Mouse (Mus musculus) heart, embryonic 11.5 days (tissue): ENCODE results near the gene Gck. TPM values are rescaled to one million over a fixed set of nuclear protein-coding genes. Genes with fewer than 3 reads are reported as not detected.
"Not testable (repeated sequence)": the region's sequence is repeated elsewhere in the genome, so short reads cannot be mapped to it uniquely, and the experiment has no call there.

Source experiments
- ATAC-seq: fragments of 200-750 bp; cut with Nextera tagmentation; replicated peaks from 2 replicates; pipeline ENCODE4 v1.8.0; 2017; ENCODE audit warnings: moderate library complexity; ENCODE audit not compliant: insufficient number of reproducible peaks, low FRiP score, low TSS enrichment
- H3K27ac ChIP-seq: fragments of 300-500 bp; sonication (generic); 2 replicates; pipeline ENCODE4 v1.5.1; 2014; ENCODE audit warnings: mild to moderate bottlenecking, low read depth, low read length
- H3K27me3 ChIP-seq: fragments of 300-500 bp; sonication (generic); 2 replicates; pipeline ENCODE4 v1.6.1; 2014; ENCODE audit warnings: mild to moderate bottlenecking, low read length, mixed read lengths; ENCODE audit not compliant: control insufficient read depth, insufficient read depth
- H3K36me3 ChIP-seq: fragments of 300-500 bp; sonication (generic); 2 replicates; pipeline ENCODE4 v1.6.1; 2014; ENCODE audit warnings: mild to moderate bottlenecking, low read length, moderate library complexity, mixed read lengths; ENCODE audit not compliant: control insufficient read depth, insufficient read depth
- H3K4me1 ChIP-seq: fragments of 300-500 bp; sonication (generic); 2 replicates; pipeline ENCODE4 v1.6.1; 2014; ENCODE audit warnings: low read length; ENCODE audit not compliant: control insufficient read depth, insufficient read depth
- H3K4me2 ChIP-seq: fragments of 300-500 bp; sonication (generic); 2 replicates; pipeline ENCODE4 v1.6.1; 2014; ENCODE audit warnings: mild to moderate bottlenecking, moderate library complexity
- H3K4me3 ChIP-seq: fragments of 300-500 bp; sonication (generic); 2 replicates; pipeline ENCODE4 v1.5.1; 2014; ENCODE audit warnings: low read depth, low read length
- H3K9ac ChIP-seq: fragments of 300-500 bp; sonication (generic); 2 replicates; pipeline ENCODE4 v1.6.1; 2014; ENCODE audit warnings: mild to moderate bottlenecking, low read depth, low read length, moderate library complexity
- H3K9me3 ChIP-seq: fragments of 300-500 bp; sonication (generic); replicated peaks from 2 replicates; pipeline ENCODE4 v1.6.1; 2016; ENCODE audit warnings: low read length; ENCODE audit not compliant: control insufficient read depth
- WGBS: fragments of 180-500 bp; shearing (Covaris S2); extraction: QIAGEN DNeasy Blood & Tissue Kit; methylation state at CpG from one replicate; pipeline ENCODE4 v1.1.7; 2014; ENCODE audit not compliant: insufficient replicate concordance; 5-methylcytosine and 5-hydroxymethylcytosine counted together
- polyA plus RNA-seq: library from polyadenylated mRNA; unstranded; fragments of >200 nt; fragmentation: Nextera tagmentation; extraction: Ambion mirVana; gene quantifications from 2 replicates; pipeline ENCODE4 v1.2.1, GENCODE M21; 2014

The Gck gene
- polyA plus RNA-seq, 1 experiment from 2014 or later = 2.6 TPM

GRCm38 (mm10) chr11:5953130-5953765 lies 3.4 kb upstream of the Gck start:
- no peaks in the 10 kb centered on the region for H3K27me3 ChIP-seq
- H3K36me3 ChIP-seq = no peaks in the 10 kb centered on the region; the same call in 1 of the 2 replicates
- H3K27ac ChIP-seq = 0 out of 2 replicates have a peak overlapping the region, but pooled peaks have one; percentile 7
- H3K9me3 ChIP-seq = no peaks in the 10 kb centered on the region
- H3K4me3 ChIP-seq = no peak overlapping the region
- WGBS = 28% methylated on average over 8 of the region's 8 CpGs
- ATAC-seq = no peak
- H3K4me1 ChIP-seq = peaks cover 28% of the 10 kb centered on the region; the same call in 1 of the 2 replicates
- no peak overlapping the region for H3K9ac ChIP-seq
- H3K4me2 ChIP-seq = no peak overlapping the region

GRCm38 (mm10) chr11:5952501-5952900 lies 2.6 kb upstream of the Gck start:
- Histone ChIP-seq H3K4me2 (no peak overlapping the region), H3K9ac (0 out of 2 replicates have a peak overlapping the region, but pooled peaks have one; percentile 10), H3K27me3 (no peaks in the 10 kb centered on the region), H3K4me1 (peaks cover 27% of the 10 kb centered on the region), H3K36me3 (no peaks in the 10 kb centered on the region; the same call in 1 of the 2 replicates), H3K4me3 (no peak overlapping the region), H3K27ac (peak overlapping the region; percentile 7; the same call in 1 of the 2 replicates), H3K9me3 (no peaks in the 10 kb centered on the region)
- no peak for ATAC-seq
- 22% methylated on average over 5 of the region's 5 CpGs for WGBS

GRCm38 (mm10) chr11:5948546-5949250 lies 1.2 kb downstream of the Gck start:
- H3K9ac ChIP-seq = no peak overlapping the region
- no peak overlapping the region for H3K4me3 ChIP-seq
- no peak overlapping the region for H3K27ac ChIP-seq
- H3K4me2 ChIP-seq = no peak overlapping the region
- no peak for ATAC-seq
- H3K27me3 ChIP-seq = no peaks in the 10 kb centered on the region
- no peaks in the 10 kb centered on the region for H3K36me3 ChIP-seq
- peaks cover 14% of the 10 kb centered on the region for H3K4me1 ChIP-seq
- H3K9me3 ChIP-seq = no peaks in the 10 kb centered on the region
- WGBS = 53% methylated on average over 10 of the region's 10 CpGs

- no peak overlapping the region for H3K9ac ChIP-seq
- H3K27me3 ChIP-seq = no peaks in the 10 kb centered on the region
- H3K4me2 ChIP-seq = no peak overlapping the region
- H3K36me3 ChIP-seq = no peaks in the 10 kb centered on the region
- WGBS = 47% methylated on average over 4 of the region's 4 CpGs
- no peak overlapping the region for H3K4me3 ChIP-seq
- H3K4me1 ChIP-seq = peaks cover 13% of the 10 kb centered on the region
- no peak for ATAC-seq
- no peak overlapping the region for H3K27ac ChIP-seq
- H3K9me3 ChIP-seq = no peaks in the 10 kb centered on the region
Observed at GRCm38 (mm10) chr11:5947796-5948195, 2.1 kb downstream of the Gck start.

- Histone ChIP-seq H3K9ac (no peak overlapping the region), H3K9me3 (no peaks in the 10 kb centered on the region), H3K36me3 (no peaks in the 10 kb centered on the region), H3K27me3 (no peaks in the 10 kb centered on the region), H3K27ac (no peak overlapping the region), H3K4me3 (no peak overlapping the region), H3K4me1 (peaks cover 6% of the 10 kb centered on the region; the same call in 1 of the 2 replicates), H3K4me2 (no peak overlapping the region)
- 64% methylated on average over 2 of the region's 2 CpGs for WGBS
- no peak for ATAC-seq
Observed at GRCm38 (mm10) chr11:5945096-5945495, 4.8 kb downstream of the Gck start.

- ATAC-seq = no peak
- Histone ChIP-seq H3K4me1 (no peaks in the 10 kb centered on the region; the same call in 1 of the 2 replicates), H3K4me3 (no peak overlapping the region), H3K9ac (no peak overlapping the region), H3K36me3 (no peaks in the 10 kb centered on the region), H3K4me2 (no peak overlapping the region), H3K27ac (no peak overlapping the region), H3K9me3 (no peaks in the 10 kb centered on the region), H3K27me3 (no peaks in the 10 kb centered on the region)
- WGBS = 70% methylated on average over 6 of the region's 6 CpGs
Observed at GRCm38 (mm10) chr11:5942966-5943365, 6.9 kb downstream of the Gck start.

GRCm38 (mm10) chr11:5934531-5934930 lies 15.3 kb downstream of the Gck start:
- WGBS = 88% methylated on average over 11 of the region's 11 CpGs

GRCm38 (mm10) chr11:5931947-5932346 lies 17.9 kb downstream of the Gck start:
- H3K4me3 ChIP-seq, H3K9me3 ChIP-seq, H3K9ac ChIP-seq, H3K36me3 ChIP-seq, ATAC-seq, H3K4me1 ChIP-seq, H3K27ac ChIP-seq, H3K27me3 ChIP-seq, H3K4me2 ChIP-seq: not testable (repeated sequence)
- 90% methylated on average over 6 of the region's 6 CpGs for WGBS

More at GRCm38 (mm10) chr11:5934531-5934930, 15.3 kb downstream of the Gck start:
- not testable (repeated sequence) for H3K9ac ChIP-seq, H3K4me2 ChIP-seq, H3K9me3 ChIP-seq, H3K4me1 ChIP-seq, H3K27me3 ChIP-seq, H3K27ac ChIP-seq, H3K36me3 ChIP-seq, H3K4me3 ChIP-seq, ATAC-seq
